In genomic region chr2:179535204-179535603, GRCm38 (mm10) we compare ENCODE assay signal across 24 mouse cellular contexts.
DNase-seq lines count a peak whose midpoint lies in the region; ATAC-seq and TF ChIP-seq lines count a peak whose summit lies in the region.
"Had no signal": no experiment of that assay in that cellular context is flagged by ENCODE, and none has a peak within 500 bp of the region (broad histone marks: within the 10 kb centered on the region; RNA-seq: fewer than 3 reads in every experiment).

No protein-coding gene starts in this region.

- no peak overlapping the region for H3K9ac ChIP-seq in hindbrain, embryonic 13.5 days
- H3K9ac ChIP-seq in forebrain, embryonic 14.5 days (ENCODE audit: low read length), result no peak overlapping the region
- H3K9ac ChIP-seq: embryonic facial prominence, embryonic 12.5 days; hindbrain, embryonic 12.5 days; limb, embryonic 12.5 days; liver, embryonic 15.5 days; lung, embryonic 14.5 days; stomach, embryonic 15.5 days had no signal

- H3K4me1 ChIP-seq in hindbrain, embryonic 10.5 days (replicated peaks), result peaks cover 61% of the 10 kb centered on the region
- peaks cover 69% of the 10 kb centered on the region for H3K4me1 ChIP-seq in hindbrain, embryonic 13.5 days (replicated peaks)
- peaks cover 51% of the 10 kb centered on the region for H3K4me1 ChIP-seq in forebrain, embryonic 14.5 days (ENCODE audit: control insufficient read depth, insufficient read depth, low read length)
- H3K4me1 ChIP-seq: liver, embryonic 15.5 days; stomach, embryonic 15.5 days had no signal

- H3K27ac ChIP-seq in hindbrain, embryonic 10.5 days, result peak overlapping the region; percentile 29; the same call in 1 of the 2 replicates
- no peak overlapping the region for H3K27ac ChIP-seq in hindbrain, embryonic 13.5 days
- H3K27ac ChIP-seq in forebrain, embryonic 14.5 days (ENCODE audit: low read depth, low read length), result peak overlapping the region; percentile 60
- H3K27ac ChIP-seq: embryonic facial prominence, embryonic 12.5 days; hindbrain, embryonic 12.5 days; limb, embryonic 12.5 days; liver, embryonic 15.5 days; stomach, embryonic 15.5 days had no signal

- H3K4me2 ChIP-seq in hindbrain, embryonic 13.5 days, result no peak overlapping the region
- H3K4me2 ChIP-seq in forebrain, embryonic 14.5 days (ENCODE audit: low read length), result no peak overlapping the region
- H3K4me2 ChIP-seq: embryonic facial prominence, embryonic 12.5 days; hindbrain, embryonic 12.5 days; limb, embryonic 12.5 days; liver, embryonic 15.5 days; lung, embryonic 14.5 days; stomach, embryonic 15.5 days had no signal

- no peak overlapping the region for H3K4me3 ChIP-seq in hindbrain, embryonic 10.5 days
- no peak overlapping the region for H3K4me3 ChIP-seq in hindbrain, embryonic 13.5 days
- no peak overlapping the region for H3K4me3 ChIP-seq in forebrain, embryonic 14.5 days (ENCODE audit: low read depth, low read length)
- H3K4me3 ChIP-seq: embryonic facial prominence, embryonic 12.5 days; hindbrain, embryonic 12.5 days; limb, embryonic 12.5 days; liver, embryonic 15.5 days; stomach, embryonic 15.5 days had no signal

- H3K27me3 ChIP-seq in hindbrain, embryonic 10.5 days (ENCODE audit: insufficient read depth, poor library complexity, severe bottlenecking), result peaks cover 17% of the 10 kb centered on the region
- peaks cover 15% of the 10 kb centered on the region; the same call in 1 of the 2 replicates for H3K27me3 ChIP-seq in hindbrain, embryonic 13.5 days
- H3K27me3 ChIP-seq in forebrain, embryonic 14.5 days (replicated peaks; ENCODE audit: control insufficient read depth, insufficient read depth, low read length), result no peaks in the 10 kb centered on the region
- H3K27me3 ChIP-seq: liver, embryonic 15.5 days; stomach, embryonic 15.5 days had no signal

- no peak for ATAC-seq in hindbrain, embryonic 13.5 days (ENCODE audit: low FRiP score)
- ATAC-seq in forebrain, embryonic 14.5 days, result 0 out of 2 replicates have a peak, but pooled peaks have one; percentile 9
- ATAC-seq: intestine, embryonic 16.5 days had no signal

- TF ChIP-seq CTCF in brain, embryonic 14.5 days (IDR thresholded peaks at IDR 0.05; ENCODE audit: borderline replicate concordance, extremely low read depth, insufficient read depth, insufficient read length), result no peak

- no peak for DNase-seq in hindbrain, embryonic 10.5 days (ENCODE audit: low spot score)
- DNase-seq in brain, embryonic 14.5 days (ENCODE audit: low read depth), result peak; percentile 86
- DNase-seq in forebrain, embryonic 14.5 days (ENCODE audit: low spot score), result peak; percentile 71
- peak; percentile 51 for DNase-seq in retina, embryonic 14.5 days (ENCODE audit: low spot score)
- no peak for DNase-seq in thymus, postnatal 0 days (ENCODE audit: low spot score)
- DNase-seq in spleen, adult 18-20 months, result no peak
- DNase-seq: adrenal gland, adult 8-10 months; cerebellum, adult 8-10 months; embryo, embryonic 11 days; heart, postnatal 14 days; kidney, adult 8-10 months; kidney, postnatal 10 days; layer of hippocampus, adult 9-11 months; lung, embryonic 14.5 days; lung, postnatal 14 days; thymus, postnatal 25 days had no signal

- H3K9me3 ChIP-seq in hindbrain, embryonic 10.5 days, result no peaks in the 10 kb centered on the region
- H3K9me3 ChIP-seq in hindbrain, embryonic 13.5 days, result no peaks in the 10 kb centered on the region
- H3K9me3 ChIP-seq in forebrain, embryonic 14.5 days (replicated peaks; ENCODE audit: control insufficient read depth, low read length), result no peaks in the 10 kb centered on the region
- H3K9me3 ChIP-seq: embryonic facial prominence, embryonic 12.5 days; hindbrain, embryonic 12.5 days; limb, embryonic 12.5 days; liver, embryonic 15.5 days; stomach, embryonic 15.5 days had no signal

- no peaks in the 10 kb centered on the region for H3K36me3 ChIP-seq in hindbrain, embryonic 10.5 days
- H3K36me3 ChIP-seq in hindbrain, embryonic 13.5 days, result no peaks in the 10 kb centered on the region
- H3K36me3 ChIP-seq in forebrain, embryonic 14.5 days (ENCODE audit: control insufficient read depth, insufficient read depth, low read length), result no peaks in the 10 kb centered on the region
- H3K36me3 ChIP-seq: embryonic facial prominence, embryonic 12.5 days; G1E; hindbrain, embryonic 12.5 days; limb, embryonic 12.5 days; liver, embryonic 15.5 days; stomach, embryonic 15.5 days had no signal

- TF ChIP-seq POLR2A in brain, embryonic 14.5 days (IDR thresholded peaks at IDR 0.05; ENCODE audit: borderline replicate concordance, extremely low read depth, insufficient read depth, insufficient read length, poor library complexity, severe bottlenecking), result no peak

- WGBS in hindbrain, embryonic 10.5 days, result 20% methylated on average over 6 of the region's 6 CpGs
- WGBS in hindbrain, embryonic 13.5 days, result 27% methylated on average over 6 of the region's 6 CpGs
- 3% methylated on average over 6 of the region's 6 CpGs for WGBS in forebrain, embryonic 14.5 days

Comparison
In these comparisons a context has a peak if more than half of its experiments do, and no peak if none do; other contexts are left out.
1. DNase-seq: peak in brain, embryonic 14.5 days (single experiment), forebrain, embryonic 14.5 days (single experiment) and retina, embryonic 14.5 days (single experiment); none in hindbrain, embryonic 10.5 days (single experiment), thymus, postnatal 0 days (single experiment) and spleen, adult 18-20 months (0 of 2).